Mouse (Mus musculus) urinary bladder, postnatal 25 days (tissue): Measurements from ENCODE around the gene Prkar1a.

Source experiments
- DNase-seq: peaks from one replicate; pipeline ENCODE4 v3.0.0; 2022; ENCODE audit warnings: low spot score

Prkar1a gene

DNA sequence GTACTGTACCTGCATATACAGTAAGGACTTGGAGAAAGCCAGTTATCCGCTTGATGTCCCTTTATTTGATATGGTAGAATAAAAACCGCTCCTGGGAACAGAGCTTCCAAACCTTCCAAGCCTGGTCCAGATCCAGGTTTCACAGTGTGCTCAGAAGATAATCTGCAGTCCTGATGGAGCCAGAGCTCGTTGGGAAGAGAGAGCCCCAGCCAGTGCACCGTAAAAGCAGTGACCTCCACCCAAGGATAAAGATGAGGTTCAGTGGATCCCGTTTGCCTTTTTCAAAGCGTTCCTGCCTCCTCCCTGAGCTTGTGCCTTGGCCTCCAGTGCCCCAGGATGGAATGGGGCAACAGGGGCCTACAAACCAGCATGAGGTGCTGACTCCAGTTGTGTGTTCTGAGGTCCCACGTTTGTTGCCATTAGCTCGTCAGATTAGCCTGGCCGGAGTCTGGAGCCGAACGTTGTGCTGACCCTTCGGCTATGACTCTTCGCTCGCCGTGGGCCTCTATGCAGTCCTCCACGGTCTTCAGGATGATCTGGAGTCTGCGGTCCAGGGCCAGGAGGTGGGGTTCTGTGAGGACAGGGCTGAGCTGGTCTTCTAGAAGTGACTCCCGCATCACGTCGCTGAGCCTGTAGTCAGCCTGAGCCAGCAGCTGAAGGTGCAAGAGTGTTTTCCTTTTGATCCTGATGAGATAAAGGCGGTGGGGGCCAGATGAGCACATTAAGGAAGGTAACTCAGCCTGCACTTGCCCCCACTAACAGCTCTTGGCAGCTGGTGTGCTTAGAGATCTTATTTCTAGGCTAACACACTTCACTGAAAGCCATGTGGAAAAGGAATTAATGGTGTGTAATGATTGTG lies 23.9 kb downstream of the Prkar1a start:
- no peak for DNase-seq

DNA sequence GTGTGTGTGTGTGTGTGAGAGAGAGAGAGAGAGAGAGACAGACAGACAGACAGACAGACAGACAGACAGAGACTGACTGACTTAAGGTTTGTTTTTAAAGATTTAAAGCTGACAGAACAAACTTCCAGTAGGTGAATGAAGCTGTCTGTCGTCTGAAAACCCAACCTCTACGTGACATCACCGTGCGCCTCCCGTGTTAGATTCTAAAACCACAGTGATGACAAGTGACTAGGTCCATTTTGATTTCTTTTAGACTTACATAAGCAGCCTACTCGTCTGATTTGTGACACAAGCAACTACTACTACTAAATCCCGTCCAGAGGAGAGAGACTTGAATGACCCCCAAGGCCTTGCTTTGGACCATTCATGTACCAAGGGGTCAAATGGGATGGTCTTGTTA lies 24.5 kb downstream of the Prkar1a start:
- no peak for DNase-seq

DNA sequence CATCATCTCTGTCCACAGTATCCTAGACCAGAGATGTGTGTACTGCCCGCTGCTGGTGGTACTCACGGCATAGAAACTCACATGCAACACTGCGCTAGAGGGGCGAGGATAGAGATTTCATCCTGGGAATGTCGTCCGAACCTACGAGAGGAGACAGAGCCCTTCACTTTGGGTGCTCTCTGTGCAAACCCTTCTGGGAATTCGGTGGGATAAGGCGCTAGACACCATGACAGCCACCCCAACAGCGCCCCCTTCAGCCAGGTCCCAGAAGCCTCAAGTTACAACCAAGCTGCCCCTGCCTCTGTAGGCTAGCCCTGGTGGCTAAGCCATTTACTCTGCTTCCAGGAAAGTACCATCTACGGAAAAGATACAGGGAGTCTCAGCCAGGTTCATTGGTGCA lies 25.3 kb downstream of the Prkar1a start:
- DNase-seq = no peak

DNA sequence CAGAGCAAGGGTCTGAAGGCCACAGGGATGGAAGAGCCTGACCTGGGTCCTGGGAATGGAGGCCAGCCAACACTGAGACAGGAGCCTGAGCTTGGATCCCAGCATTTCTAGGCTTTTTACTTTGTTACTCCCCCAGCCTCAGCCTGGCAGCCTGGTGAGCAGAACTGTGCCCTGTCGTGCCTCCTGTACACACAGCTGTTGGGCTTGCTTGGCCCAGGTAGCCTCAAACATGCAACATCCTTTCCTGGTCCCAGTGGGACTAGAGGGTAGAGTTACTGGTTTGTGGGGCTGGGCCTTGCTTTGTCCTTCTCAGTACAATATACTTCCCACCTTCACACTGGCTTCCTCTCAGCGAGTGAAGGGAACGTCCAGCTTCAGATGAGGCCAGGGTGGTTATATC lies 26.0 kb downstream of the Prkar1a start:
- no peak for DNase-seq

DNA sequence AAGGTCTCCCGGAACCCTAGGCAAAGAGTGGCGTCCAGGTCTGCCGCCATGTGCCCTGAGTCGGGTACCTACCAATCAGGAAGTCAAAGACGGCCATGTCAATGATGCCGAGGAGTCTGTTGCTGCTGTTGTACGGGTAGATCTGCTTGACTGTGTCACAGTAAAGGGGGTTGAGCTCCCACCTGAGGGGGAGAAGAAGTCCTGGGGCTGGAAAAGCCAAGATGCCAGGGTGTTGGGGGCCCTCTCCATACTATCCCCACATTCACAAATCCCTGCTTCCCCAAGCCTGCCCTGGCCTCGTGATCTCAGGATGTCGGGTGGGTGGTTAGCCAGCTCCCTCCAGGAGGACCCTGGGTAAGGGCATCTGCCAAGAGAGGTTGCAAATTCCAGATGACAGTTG lies 26.6 kb downstream of the Prkar1a start:
- no peak for DNase-seq

DNA sequence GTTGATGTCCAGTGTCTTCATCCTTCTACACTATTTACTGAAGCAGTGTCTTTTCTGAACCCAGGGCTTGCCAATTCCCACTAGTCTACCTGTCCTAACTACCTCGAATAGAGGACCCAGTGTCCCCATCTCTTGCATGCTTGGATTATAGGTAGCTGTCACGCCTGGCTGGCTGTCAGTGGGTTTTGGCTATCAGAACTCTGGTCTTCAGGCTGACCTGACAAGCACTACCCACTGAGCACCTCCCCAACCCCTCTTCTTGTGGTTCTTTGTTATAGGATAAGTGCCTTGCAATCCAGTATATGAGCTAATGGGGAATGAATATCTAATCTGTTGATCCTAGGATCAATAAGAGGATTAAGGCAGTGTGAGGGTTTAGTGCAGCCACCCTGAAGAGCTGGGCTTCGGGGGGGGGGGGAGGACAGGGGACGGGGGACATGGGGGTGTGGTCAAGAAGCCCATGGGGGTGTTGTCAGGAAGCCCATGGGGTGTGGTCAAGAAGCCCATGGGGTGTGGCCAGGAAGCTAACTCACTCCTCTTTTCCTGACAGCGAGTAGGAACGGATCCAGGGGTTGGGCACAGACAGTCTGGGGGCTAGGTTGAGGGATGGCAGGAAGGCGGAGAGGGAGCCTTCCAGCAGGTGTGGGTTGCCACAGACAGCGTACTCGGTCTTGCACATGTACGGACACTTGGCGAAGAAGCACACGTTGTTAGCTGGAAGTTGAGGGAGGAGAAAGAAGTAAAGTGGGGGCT lies 27.6 kb downstream of the Prkar1a start:
- DNase-seq = no peak

DNA sequence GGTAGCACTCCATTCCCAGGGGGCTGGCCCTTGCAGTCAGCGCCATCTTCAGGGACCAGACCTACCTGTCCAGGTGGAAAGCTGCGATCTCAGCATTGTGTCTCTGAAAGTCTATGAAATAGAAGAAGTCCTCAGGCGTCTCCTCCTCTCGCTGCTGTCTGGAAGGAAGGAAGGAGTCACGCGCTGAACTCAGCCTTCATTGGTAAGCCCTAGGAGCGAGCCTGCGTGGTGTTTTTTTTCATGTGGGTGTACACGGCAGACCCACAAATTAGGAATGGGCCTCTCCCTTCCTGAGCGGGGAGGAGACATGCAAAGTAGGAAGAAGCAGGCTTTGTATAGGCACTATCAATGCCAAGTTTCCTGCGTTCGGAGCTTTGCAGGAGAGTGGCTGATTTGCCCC lies 29.1 kb downstream of the Prkar1a start:
- no peak for DNase-seq

DNA sequence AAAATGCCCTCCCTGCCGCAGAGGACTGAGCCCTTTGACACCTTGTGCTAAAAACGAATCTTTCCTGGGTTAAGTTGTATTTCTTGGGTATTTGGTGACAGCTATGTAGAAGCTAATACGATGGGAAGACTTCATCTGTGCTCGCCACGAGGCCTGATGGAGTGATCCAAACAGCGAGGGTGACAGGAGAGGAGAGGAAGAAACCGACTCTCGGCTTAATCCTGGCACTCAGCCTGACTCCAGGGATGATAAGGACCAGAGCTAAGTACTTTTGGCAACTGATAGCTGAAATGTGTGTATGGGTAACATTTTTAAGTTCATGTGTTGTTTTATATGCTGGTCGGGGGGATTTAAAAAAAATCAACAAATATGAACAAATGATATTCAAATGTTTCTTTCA lies 31.7 kb downstream of the Prkar1a start:
- DNase-seq = no peak

DNA sequence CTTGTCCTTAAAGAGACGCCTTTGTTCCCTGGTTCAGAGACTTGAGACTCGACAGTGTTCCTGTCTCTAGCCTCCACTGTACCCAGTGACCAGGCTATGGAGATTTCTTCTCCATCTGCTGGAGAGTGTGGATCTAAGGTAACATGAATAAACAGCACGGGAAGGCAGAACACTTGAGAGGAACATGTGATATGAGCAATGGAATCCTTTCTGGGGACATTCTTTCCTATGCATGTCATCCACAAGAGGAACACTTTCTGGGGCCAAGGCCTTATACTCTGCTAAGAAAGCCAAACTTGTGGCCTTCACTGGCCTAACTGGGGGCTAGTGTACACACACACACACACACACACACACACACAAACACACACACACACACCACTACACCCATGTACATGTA lies 32.4 kb downstream of the Prkar1a start:
- no peak for DNase-seq

DNA sequence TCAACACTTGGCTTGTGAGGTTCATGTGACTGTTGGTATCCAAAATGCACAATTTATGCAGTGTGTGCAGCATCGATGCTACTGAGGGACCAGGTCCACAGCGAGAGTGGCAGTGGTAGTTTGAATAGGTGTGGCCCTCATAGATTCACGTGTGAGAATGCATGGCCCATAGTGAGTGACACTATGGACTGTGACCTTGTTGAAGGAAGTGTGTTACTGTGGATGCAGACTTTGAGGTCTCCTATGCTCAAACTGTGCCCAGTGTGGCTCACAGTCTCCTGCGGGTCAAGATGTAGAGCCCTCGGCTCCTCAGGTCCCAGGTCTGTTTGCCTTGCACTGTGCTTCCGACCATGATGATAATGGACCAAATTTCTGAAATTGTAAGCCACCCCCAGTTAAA lies 33.0 kb downstream of the Prkar1a start:
- no peak for DNase-seq

DNA sequence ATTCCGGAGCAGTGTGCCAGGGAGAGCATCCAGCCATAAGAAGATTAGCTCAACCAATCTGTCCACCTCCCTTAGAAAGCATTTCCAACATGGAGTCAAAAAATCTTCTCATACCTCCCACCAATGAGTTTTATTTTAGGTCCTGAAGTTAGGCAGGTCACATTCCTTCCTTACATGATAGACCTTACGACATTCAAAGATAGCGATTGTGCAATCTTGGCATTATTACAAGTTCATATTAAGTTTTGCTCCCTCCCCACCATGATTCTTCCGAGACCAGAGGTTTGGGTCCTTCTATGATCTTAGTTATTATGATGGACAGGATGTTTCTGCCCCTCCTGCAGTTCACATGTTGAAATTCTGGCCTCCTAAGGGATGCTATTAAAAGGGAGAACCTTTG lies 40.3 kb downstream of the Prkar1a start:
- DNase-seq = no peak

DNA sequence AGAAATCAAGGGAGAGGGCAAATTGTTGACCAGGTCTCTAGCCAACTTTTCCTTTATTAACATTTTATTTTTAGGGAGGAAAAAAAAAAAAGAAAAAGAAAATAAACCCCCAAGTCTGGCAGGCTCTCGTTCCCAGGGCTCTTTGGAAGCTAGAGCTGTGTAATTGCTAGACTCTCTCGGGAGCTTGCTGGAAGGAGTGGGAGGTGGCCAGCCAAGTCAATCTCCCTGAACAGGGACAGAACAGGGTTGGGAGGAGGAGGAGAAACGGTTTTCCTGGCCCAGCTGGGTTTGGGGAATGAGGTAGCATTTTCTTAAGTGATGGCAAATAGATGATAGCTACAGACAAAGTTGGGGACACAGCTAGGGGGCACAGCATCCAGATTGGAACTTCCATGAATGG lies 43.5 kb downstream of the Prkar1a start:
- no peak for DNase-seq

DNA sequence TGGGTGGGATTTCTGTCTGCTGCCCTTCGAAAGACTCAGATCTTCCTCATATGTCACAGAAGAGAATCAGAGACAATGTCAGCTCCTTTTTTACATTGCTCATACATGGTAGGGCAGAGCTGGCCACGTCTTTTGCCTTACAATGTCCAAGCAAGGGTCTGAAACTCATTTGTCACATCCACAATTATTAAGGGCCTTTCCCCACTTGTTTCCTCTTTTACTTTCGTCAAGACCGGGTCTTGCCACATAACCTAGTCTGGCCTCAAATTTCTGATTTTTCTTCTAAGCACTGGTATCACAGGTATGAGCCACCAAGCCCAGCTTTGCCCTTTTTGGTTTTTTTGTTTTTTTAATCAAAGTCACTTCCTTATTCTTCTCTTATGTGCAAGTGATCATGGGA lies 47.3 kb downstream of the Prkar1a start:
- DNase-seq = no peak

DNA sequence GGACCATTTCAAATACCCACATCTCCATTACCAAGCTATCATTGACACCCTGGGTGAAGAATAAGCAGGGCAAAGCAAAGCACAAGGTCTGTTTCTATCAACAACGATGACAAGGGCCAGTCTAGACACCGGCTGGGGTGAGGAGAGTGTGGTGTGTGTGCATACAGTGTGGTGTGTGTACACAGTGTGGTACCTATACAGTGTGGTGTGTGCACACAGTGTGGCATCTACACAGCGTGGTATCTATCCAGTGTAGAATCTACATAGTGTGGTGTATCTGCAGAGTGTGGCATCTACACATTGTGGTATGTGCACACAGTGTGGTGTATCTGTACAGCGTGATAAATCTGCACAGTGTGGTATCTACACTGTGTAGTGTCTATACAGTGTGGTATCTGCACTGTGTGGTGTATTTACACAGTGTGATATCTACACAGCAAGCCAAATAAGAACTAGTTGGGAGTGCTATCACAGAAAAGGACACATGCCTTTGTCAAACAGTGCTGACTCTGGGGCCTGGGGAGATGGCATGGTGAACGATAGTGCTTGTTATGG lies 48.0 kb downstream of the Prkar1a start:
- DNase-seq = no peak

DNA sequence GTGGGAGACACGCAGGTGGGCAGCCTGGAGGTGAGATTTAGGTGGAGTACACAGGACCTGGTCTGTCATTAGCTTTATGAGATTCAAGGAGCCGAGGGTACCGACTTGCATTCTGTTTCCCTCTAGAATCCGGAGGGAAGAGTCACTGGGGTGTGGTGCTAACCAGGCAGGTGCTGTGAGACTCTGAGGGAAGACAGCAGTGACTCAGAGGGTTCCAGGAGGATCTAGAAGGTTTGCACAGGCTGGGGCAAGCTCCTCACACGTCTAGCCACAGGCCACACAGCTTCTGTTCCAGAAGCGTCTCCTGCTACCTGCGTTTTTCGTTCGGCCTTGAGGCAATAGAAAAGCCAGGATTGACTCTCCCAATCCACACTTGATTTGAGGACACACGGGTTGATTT lies 49.5 kb downstream of the Prkar1a start:
- DNase-seq = peak; percentile 12

DNA sequence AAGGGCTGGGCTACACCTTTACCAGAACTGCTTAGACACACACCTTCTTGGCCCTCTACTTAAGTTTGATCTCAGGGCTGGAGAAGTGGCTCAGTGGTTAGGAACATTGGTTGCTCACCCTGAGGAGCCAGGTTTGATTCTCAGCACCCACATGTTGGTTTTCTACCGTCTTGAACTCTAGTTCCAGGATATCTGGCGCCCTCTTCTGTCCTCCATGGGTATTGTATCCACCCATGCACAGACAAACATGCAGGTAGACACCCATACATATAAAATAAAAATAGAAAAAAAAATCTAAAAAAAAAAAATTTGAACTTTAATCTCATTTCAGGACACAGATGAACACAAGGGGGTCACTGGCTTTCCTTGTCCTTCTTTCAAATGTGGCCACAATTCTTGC lies 50.6 kb downstream of the Prkar1a start:
- DNase-seq = no peak

DNA sequence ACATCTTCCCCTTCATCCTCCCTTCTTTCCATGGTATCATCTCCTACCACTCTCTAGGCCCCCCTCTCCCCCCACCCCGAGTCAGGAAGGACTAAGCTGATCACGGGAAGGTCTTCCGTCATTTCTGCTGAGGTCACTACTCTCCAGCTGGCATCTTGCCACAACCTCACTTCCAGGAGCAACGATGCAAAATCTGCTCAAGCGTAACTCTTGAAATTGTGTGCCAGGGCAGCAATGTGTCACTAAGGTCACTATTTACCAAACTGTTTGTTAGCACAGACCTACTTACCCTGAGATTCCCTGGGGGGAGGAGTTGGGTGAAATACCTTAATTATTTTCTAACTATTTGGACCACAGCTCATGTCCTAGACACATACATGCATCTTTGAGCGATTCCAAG lies 51.6 kb downstream of the Prkar1a start:
- no peak for DNase-seq

DNA sequence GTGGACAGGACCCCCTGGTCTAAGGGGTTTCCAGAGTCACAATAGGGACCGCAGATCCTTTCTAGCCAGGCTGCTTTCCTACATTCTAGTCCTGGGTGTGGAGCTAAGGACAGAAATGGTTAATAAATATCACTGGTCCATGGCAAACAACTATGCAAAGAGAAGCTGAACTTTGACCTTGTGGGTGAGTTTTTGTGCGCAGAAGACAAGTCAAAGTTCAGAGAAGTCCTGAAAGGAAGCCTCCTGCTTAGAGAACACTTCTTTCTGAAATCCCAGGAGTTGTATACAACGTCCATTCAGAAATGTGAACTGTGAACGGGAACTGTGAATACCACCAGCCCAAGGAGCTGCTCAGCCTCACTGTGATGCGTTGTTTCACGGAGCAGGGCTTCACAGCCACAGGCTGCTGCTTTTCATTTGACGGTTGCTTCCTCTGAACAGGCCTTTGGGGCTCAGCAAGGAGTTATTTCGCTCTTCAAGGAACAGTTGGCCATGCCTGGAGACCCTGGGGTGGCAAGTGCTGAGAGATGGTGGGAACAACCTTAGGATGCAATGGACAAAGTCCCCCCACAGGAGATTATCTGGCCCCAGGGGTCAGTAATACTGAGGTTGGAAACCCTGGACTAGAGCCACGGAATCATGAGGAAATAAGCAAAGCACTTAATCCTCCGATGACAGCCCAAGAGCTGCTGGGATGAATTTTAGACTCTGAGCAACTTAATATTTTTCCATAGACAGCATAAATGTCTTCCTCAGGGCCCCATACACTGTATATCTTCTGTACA lies 53.0 kb downstream of the Prkar1a start:
- no peak for DNase-seq

DNA sequence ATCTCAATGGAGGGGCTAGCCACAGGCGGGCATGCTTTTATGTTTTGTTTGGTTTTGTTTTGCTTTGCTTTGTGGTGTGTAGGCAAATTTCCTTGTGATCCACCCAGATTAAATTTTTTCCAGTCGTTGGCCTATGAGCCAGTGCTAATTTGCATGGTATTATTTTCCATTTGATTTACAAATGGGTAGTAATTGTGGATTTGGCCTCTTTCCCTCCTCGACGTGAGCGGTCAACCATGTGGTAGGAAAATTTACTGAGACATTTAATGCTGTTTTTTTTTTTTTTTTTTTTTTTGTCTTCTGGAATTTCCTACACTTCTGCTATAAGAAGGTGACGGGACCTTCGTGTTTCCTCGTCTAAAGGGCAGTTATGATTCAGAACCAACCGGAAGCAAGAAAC lies 54.6 kb downstream of the Prkar1a start:
- DNase-seq = no peak

DNA sequence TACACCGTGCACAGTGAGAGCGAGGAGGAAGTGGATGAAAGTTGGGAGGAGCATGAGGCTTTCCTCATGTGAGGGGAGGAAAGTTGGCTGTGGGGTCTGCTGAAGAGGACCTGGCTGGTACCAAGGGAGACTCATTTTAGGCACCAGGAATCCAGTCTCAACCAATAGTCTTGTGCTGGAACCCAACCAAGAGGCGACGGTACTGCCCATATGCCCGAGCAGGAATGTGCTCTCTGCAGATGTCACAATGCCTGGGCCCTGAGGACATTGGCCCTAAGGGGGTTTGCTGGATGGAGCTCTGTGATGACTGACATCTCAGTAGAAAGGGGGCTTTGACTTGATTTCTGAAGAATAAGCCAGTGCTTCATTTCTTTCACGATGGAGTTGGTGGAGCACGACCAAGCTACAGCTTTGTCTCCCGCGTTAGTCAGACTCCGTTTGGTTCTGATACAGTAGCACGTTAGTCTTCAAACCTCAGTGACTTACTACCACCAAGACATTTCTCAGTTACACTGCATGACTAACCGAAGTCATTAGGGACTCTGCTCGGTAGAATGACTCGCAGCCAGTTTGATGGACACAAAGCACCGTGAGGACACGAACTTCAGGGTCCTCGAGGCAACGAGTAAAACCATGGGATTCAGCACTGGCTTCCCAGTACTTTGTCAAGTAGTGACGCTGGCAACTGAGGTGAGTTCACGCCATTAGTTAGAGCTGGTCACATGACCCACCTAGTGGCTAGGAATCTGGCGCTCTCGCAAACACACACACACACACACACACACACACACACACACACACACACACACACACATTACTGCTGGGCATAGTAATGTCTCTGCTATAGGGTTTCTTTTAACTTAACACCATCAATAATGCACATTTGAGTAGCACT lies 55.4 kb downstream of the Prkar1a start:
- no peak for DNase-seq

DNA sequence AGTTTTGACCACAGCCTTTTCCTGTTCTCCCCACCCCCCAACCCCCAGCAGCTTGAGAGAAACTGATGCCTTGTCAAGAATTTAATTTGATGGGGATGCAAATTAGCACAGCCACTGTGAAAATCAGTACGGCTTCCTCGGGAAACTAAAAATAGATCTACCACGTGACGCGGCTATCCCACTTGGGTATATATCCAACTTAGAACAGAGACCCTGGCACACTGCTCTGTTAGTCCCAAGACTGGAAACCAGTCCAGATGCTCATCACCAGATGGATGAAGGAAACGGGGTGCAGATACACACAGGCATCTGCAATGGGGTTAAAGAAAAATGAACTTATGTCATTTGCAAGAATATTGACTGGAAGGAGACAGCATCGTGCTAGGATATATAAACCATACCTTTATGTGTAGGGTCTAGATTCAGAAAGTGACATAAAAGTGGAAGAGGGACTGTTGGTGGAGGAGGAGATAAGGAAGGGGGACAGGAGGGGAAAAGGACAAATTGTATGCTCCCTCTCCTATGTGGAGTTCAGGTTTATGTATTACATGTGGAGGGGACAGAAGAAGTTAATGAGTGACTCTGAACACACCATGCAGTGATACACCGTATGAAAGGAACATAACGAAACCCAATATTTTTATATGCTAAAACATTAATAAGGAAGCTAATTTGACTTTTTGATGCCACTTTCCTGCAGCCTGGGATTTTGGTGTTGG lies 56.3 kb downstream of the Prkar1a start:
- DNase-seq = no peak
